Mouse (Mus musculus) intestine, postnatal 0 days (tissue): ENCODE measurements at regions not wholly inside any gene's neighbourhood (a gene's known extent, or its start where the extent isn't known, plus 50 kb on each side); places are given as distances from the start of the nearest gene placed in this dataset.

Source experiments
- ATAC-seq: fragments of 200-750 bp; cut with Nextera tagmentation; 2 replicates; pipeline ENCODE4 v1.8.0; 2017; ENCODE audit warnings: mild to moderate bottlenecking, moderate TSS enrichment, moderate library complexity
- H3K27ac ChIP-seq: fragments of 300-500 bp; sonication (generic); 2 replicates; pipeline ENCODE4 v1.5.1; 2014; ENCODE audit warnings: mild to moderate bottlenecking, low read depth, low read length, moderate library complexity
- H3K27me3 ChIP-seq: fragments of 300-500 bp; sonication (generic); replicated peaks from 2 replicates; pipeline ENCODE4 v1.6.1; 2014; ENCODE audit warnings: low read length, mixed read lengths; ENCODE audit not compliant: control insufficient read depth, insufficient read depth
- H3K36me3 ChIP-seq: fragments of 300-500 bp; sonication (generic); 2 replicates; pipeline ENCODE4 v1.6.1; 2014; ENCODE audit warnings: mild to moderate bottlenecking, moderate library complexity; ENCODE audit not compliant: control insufficient read depth, insufficient read depth
- H3K4me1 ChIP-seq: fragments of 300-500 bp; sonication (generic); replicated peaks from 2 replicates; pipeline ENCODE4 v1.6.1; 2014; ENCODE audit warnings: antibody characterized with exemption, low read length, mixed read lengths; ENCODE audit not compliant: control insufficient read depth, insufficient read depth
- H3K4me2 ChIP-seq: fragments of 300-500 bp; sonication (generic); replicated peaks from 2 replicates; pipeline ENCODE4 v1.6.1; 2014; ENCODE audit warnings: low read depth, mild to moderate bottlenecking, moderate library complexity
- H3K4me3 ChIP-seq: fragments of 300-500 bp; sonication (generic); 2 replicates; pipeline ENCODE4 v1.5.1; 2014; ENCODE audit warnings: low read depth, low read length
- H3K9ac ChIP-seq: fragments of 300-500 bp; sonication (generic); 2 replicates; pipeline ENCODE4 v1.6.1; 2014; ENCODE audit warnings: mild to moderate bottlenecking, low read depth, low read length
- H3K9me3 ChIP-seq: fragments of 300-500 bp; sonication (generic); 2 replicates; pipeline ENCODE4 v1.6.1; 2016; ENCODE audit warnings: mixed run types; ENCODE audit not compliant: control insufficient read depth
- CTCF ChIP-seq: sonication (generic); IDR thresholded peaks from 2 replicates; pipeline ENCODE4 v1.5.1; 2016; ENCODE audit warnings: low read depth, mild to moderate bottlenecking, control low read depth, antibody characterized with exemption, moderate library complexity
- WGBS: fragments of 180-500 bp; shearing (Covaris S2); extraction: QIAGEN DNeasy Blood & Tissue Kit; methylation state at CpG from one replicate; pipeline ENCODE4 v1.1.7; 2014; 5-methylcytosine and 5-hydroxymethylcytosine counted together

DNA sequence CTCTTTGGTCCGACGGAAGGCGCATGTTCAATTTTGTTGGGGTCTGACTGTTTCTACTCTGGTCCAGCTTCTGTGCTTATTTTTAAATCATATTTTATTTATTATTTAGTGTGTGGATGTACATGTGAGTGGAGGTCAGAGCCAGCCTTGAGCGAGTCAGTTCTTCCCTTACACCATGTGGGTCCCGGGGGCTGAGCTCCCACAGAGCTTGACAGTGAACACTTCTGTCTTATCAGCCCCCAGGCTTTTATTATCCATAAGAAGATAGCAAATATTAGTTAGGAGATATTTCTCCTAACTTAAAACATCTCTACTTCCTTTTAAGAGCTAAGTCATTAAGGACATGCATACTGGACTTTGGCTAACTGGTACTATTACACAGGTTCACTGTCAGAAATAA lies 197.1 kb upstream of the A230072I06Rik start:
- Histone ChIP-seq H3K4me2 (no peak overlapping the region), H3K9me3 (no peaks in the 10 kb centered on the region), H3K9ac (no peak overlapping the region), H3K4me3 (no peak overlapping the region), H3K27me3 (no peaks in the 10 kb centered on the region), H3K27ac (no peak overlapping the region), H3K4me1 (no peaks in the 10 kb centered on the region), H3K36me3 (no peaks in the 10 kb centered on the region)
- no peak for TF ChIP-seq CTCF
- 70% methylated on average over 5 of the region's 5 CpGs for WGBS
- no peak for ATAC-seq

DNA sequence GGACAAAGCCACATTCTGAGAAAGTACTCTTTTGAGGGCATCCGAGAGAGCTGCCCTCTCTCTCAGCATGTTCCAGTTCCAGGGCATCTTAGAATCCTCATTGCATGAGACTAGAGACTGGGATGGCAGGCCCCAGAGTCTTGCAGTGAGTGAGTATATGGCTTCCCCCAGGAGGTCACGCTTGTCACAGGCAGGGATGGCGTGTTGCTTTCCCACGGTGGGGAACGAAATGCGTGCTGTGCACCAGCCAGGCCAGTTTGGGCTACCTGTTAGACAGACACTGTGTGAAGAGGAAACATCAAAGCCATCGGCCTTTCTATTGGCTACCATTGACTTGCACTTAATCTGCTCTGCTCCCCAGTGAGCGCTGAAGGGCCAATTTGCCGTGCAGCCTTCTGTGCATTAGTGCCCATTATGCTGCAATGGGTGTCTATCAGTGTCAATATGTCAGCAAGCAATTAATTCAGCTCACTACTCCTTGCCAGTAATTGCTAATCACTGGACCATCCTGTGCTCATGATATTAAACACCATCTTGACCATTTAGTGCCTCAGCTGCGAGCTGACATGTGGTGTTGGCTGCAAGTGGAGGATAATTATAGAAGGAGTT lies 191.3 kb upstream of the A230072I06Rik start:
- no peak overlapping the region for H3K4me2 ChIP-seq
- H3K4me3 ChIP-seq: no peak overlapping the region
- H3K27ac ChIP-seq: no peak overlapping the region
- H3K36me3 ChIP-seq: no peaks in the 10 kb centered on the region
- H3K27me3 ChIP-seq: no peaks in the 10 kb centered on the region
- no peaks in the 10 kb centered on the region for H3K9me3 ChIP-seq
- no peak overlapping the region for H3K9ac ChIP-seq
- 91% methylated on average over 10 of the region's 10 CpGs for WGBS
- no peak for TF ChIP-seq CTCF
- H3K4me1 ChIP-seq: no peaks in the 10 kb centered on the region
- no peak for ATAC-seq

DNA sequence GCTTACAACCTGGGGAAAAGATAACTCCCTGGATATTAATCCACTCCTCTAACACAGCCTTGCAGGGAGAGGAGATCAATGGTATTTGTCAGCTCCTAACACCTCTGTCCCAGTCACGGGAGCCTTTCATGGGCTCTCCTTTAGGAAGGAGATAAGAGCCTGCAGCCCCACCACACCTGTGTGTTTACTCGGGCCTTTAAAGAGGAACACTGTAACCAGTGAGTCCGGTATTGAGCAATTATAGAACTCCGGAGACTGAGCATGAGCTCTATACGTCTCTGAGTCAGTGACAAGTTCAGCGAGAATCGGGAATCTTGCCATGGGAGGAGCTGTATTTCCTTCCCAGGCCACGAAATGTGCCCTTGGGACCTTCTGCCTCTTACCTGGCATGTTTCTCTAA lies 178.5 kb upstream of the A230072I06Rik start:
- Histone ChIP-seq H3K27me3 (no peaks in the 10 kb centered on the region), H3K9me3 (no peaks in the 10 kb centered on the region), H3K4me2 (0 out of 2 replicates have a peak overlapping the region, but pooled peaks have one; percentile 9), H3K27ac (no peak overlapping the region), H3K36me3 (no peaks in the 10 kb centered on the region), H3K4me3 (no peak overlapping the region), H3K4me1 (no peaks in the 10 kb centered on the region), H3K9ac (no peak overlapping the region)
- peak; percentile 79 for ATAC-seq
- 37% methylated on average over 8 of the region's 8 CpGs for WGBS
- no peak for TF ChIP-seq CTCF

DNA sequence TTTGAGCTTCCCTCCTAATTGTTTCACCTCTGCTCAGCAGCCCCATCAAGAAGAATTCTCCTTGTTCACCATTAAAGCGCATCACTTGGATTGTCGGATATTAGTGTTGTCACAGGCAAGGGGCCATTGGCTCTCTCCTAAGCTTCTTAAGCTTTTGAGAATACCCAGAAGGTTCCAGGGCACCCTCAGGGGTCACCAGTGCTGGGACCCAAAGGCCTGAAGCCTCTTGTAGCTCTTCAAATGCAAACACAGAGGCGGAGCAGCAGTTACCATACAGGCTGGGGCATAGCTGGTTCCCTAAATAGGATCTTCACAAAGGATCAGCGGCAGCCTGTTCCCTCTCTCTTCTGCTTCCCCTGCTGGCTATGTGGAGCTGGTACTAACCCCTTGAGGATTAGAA lies 175.3 kb upstream of the A230072I06Rik start:
- Histone ChIP-seq H3K9me3 (no peaks in the 10 kb centered on the region), H3K4me3 (no peak overlapping the region), H3K9ac (no peak overlapping the region), H3K27ac (no peak overlapping the region), H3K36me3 (no peaks in the 10 kb centered on the region), H3K27me3 (no peaks in the 10 kb centered on the region), H3K4me2 (no peak overlapping the region), H3K4me1 (no peaks in the 10 kb centered on the region)
- TF ChIP-seq CTCF: no peak
- no peak for ATAC-seq
- 89% methylated on average over 4 of the region's 4 CpGs for WGBS

DNA sequence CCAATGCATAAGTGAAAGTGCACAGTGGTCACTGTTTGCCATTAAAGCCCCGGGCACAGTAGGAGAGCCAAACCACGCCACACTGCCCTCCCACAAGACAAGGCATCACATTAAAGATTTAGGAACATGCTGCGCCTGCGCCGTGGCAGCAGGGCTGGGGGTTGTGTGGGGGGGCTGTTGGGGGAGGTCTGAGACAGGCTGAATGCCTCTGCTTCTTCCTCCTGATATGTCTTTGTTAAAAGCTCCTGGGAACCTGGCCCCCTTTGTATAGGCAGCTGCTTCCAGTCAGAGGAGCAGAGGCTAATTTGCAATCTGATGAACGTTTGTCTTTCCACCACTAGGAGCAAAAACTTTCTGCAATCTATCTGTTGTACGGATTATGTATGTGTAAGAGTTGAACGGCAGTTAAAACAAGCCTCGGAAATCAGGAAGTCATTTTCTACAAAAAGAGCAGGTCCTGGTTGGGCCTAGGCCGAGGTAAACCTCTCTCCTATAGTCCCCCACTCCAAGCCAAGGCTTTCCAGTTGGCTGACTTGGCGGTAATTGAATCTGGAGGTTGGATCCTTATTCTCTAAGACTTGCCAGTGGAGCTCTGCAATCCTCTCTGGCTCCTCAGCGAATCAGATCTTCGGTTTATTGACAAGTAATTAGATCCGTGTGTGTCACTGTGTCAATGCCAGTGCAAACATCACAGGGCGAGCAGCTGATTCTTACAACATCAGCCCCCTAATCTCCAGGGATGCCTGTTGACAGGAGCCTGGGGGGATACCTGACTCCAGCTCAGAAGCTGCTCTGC lies 173.3 kb upstream of the A230072I06Rik start:
- Histone ChIP-seq H3K36me3 (no peaks in the 10 kb centered on the region), H3K4me2 (no peak overlapping the region), H3K4me1 (no peaks in the 10 kb centered on the region), H3K27ac (no peak overlapping the region), H3K27me3 (no peaks in the 10 kb centered on the region), H3K4me3 (no peak overlapping the region), H3K9ac (no peak overlapping the region), H3K9me3 (no peaks in the 10 kb centered on the region)
- no peak for TF ChIP-seq CTCF
- ATAC-seq: no peak
- WGBS: 56% methylated on average over 15 of the region's 15 CpGs

DNA sequence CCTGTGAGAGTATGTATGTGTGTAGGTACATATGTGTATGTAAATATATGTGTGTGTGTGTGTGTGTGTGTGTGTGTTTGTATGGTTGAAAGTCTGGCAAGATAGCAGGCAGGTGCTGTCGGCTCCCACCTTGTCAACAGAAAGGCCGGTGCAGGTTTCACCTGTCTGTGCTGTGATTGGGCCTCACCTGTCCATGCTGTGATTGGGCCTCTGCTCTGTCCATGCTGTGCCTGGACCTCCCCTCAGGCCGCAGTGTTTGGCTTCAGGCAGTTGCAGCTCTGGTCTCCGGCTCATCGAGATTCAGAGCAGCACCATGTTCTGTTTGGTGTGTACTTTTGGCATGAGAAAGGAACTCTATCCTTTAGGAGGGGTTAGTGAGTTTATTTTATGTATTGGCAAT lies 170.0 kb upstream of the A230072I06Rik start:
- Histone ChIP-seq H3K4me2 (no peak overlapping the region), H3K9ac (no peak overlapping the region), H3K4me1 (no peaks in the 10 kb centered on the region; the same call in 1 of the 2 replicates), H3K27ac (no peak overlapping the region), H3K36me3 (no peaks in the 10 kb centered on the region), H3K27me3 (no peaks in the 10 kb centered on the region), H3K4me3 (no peak overlapping the region), H3K9me3 (no peaks in the 10 kb centered on the region)
- ATAC-seq: no peak
- no peak for TF ChIP-seq CTCF
- 42% methylated on average over 5 of the region's 5 CpGs for WGBS
